Mouse (Mus musculus): ENCODE results near the gene Coq5.

- TF ChIP-seq CTCF (IDR thresholded peaks at IDR 0.05), result no peak
- no peak for TF ChIP-seq EP300 (IDR thresholded peaks at IDR 0.05)
Measured at GRCm38 (mm10) chr5:115256909-115257546, 22.4 kb upstream of the Coq5 start.

Data from lung, postnatal 0 days (tissue).